In genomic region chr4:44710701-44711097, GRCm38 (mm10) we compare ENCODE assay signal across 10 mouse cellular contexts. TPM values are rescaled to one million over a fixed set of nuclear protein-coding genes. Genes with fewer than 3 reads are reported as not detected.
DNase-seq lines count a peak whose midpoint lies in the region; ATAC-seq and TF ChIP-seq lines count a peak whose summit lies in the region.
"Had no signal": no experiment of that assay in that cellular context is flagged by ENCODE, and none has a peak within 500 bp of the region (broad histone marks: within the 10 kb centered on the region; RNA-seq: fewer than 3 reads in every experiment).

No protein-coding gene starts in this region.

- no peak for ATAC-seq in midbrain, postnatal 0 days (ENCODE audit: low FRiP score)
- no peak for ATAC-seq in kidney, embryonic 15.5 days (replicated peaks; ENCODE audit: low FRiP score)
- no peak for ATAC-seq in frontal cortex, adult (ENCODE audit: low TSS enrichment)
- ATAC-seq: CD4-positive, CD25-positive, alpha-beta regulatory T cell, adult 4 months had no signal

- H3K4me1 ChIP-seq in midbrain, embryonic 10.5 days, result peaks cover 71% of the 10 kb centered on the region
- H3K4me1 ChIP-seq in midbrain, postnatal 0 days (ENCODE audit: insufficient read depth, low read length), result no peaks in the 10 kb centered on the region
- H3K4me1 ChIP-seq in kidney, embryonic 15.5 days, result peaks cover 25% of the 10 kb centered on the region

- H3K27me3 ChIP-seq in midbrain, embryonic 10.5 days (ENCODE audit: low read depth, poor library complexity, severe bottlenecking), result peaks cover 100% of the 10 kb centered on the region
- peaks cover 73% of the 10 kb centered on the region for H3K27me3 ChIP-seq in midbrain, postnatal 0 days (ENCODE audit: insufficient read depth, low read length)
- H3K27me3 ChIP-seq in kidney, embryonic 15.5 days, result peaks cover 99% of the 10 kb centered on the region

- H3K4me2 ChIP-seq in midbrain, postnatal 0 days (ENCODE audit: low read depth, low read length, poor library complexity, severe bottlenecking), result no peak overlapping the region
- peak overlapping the region; percentile 24; the same call in 1 of the 2 replicates for H3K4me2 ChIP-seq in kidney, embryonic 15.5 days
- H3K4me2 ChIP-seq: forebrain, embryonic 12.5 days had no signal

- TF ChIP-seq CTCF in gastrocnemius, adult 2 months (IDR thresholded peaks at IDR 0.05), result no peak
- no peak for TF ChIP-seq CTCF in midbrain, postnatal 0 days (IDR thresholded peaks at IDR 0.05)

- intact Hi-C loops in gastrocnemius, adult 2 months (cut with DNase I), result no loop called here

- H3K36me3 ChIP-seq in midbrain, embryonic 10.5 days, result no peaks in the 10 kb centered on the region
- H3K36me3 ChIP-seq in midbrain, postnatal 0 days (ENCODE audit: insufficient read depth, low read length), result no peaks in the 10 kb centered on the region
- no peaks in the 10 kb centered on the region for H3K36me3 ChIP-seq in kidney, embryonic 15.5 days
- H3K36me3 ChIP-seq: forebrain, embryonic 12.5 days had no signal

- H3K9ac ChIP-seq in midbrain, postnatal 0 days (replicated peaks; ENCODE audit: low read length, poor library complexity, severe bottlenecking), result no peak overlapping the region
- H3K9ac ChIP-seq in kidney, embryonic 15.5 days, result no peak overlapping the region
- H3K9ac ChIP-seq: forebrain, embryonic 12.5 days had no signal

- no peak for DNase-seq in gastrocnemius, adult 2 months
- no peak for DNase-seq in gastrocnemius, postnatal 4 days (ENCODE audit: low spot score in 2 of 2)
- peak; percentile 71 for DNase-seq in midbrain, embryonic 10.5 days (ENCODE audit: low spot score)
- DNase-seq in midbrain, postnatal 0 days (ENCODE audit: low spot score), result no peak
- peak; percentile 45 to 61 for DNase-seq in spleen, postnatal 10 days (ENCODE audit: low spot score in 2 of 2)
- DNase-seq in left cerebral cortex, adult 9 months (ENCODE audit: low spot score in 2 of 2), result no peak

- no peaks in the 10 kb centered on the region for H3K9me3 ChIP-seq in midbrain, embryonic 10.5 days (replicated peaks)
- H3K9me3 ChIP-seq in midbrain, postnatal 0 days (ENCODE audit: low read length), result no peaks in the 10 kb centered on the region
- H3K9me3 ChIP-seq in kidney, embryonic 15.5 days (replicated peaks), result no peaks in the 10 kb centered on the region
- H3K9me3 ChIP-seq: forebrain, embryonic 12.5 days had no signal

- no peak overlapping the region for H3K27ac ChIP-seq in gastrocnemius, adult 2 months
- H3K27ac ChIP-seq in midbrain, embryonic 10.5 days (replicated peaks), result peak overlapping the region; percentile 87
- H3K27ac ChIP-seq in midbrain, postnatal 0 days (ENCODE audit: low read depth, low read length), result no peak overlapping the region
- H3K27ac ChIP-seq in kidney, embryonic 15.5 days, result no peak overlapping the region
- H3K27ac ChIP-seq: forebrain, embryonic 12.5 days had no signal

- 0 out of 2 replicates have a peak overlapping the region, but pooled peaks have one; percentile 7 for H3K4me3 ChIP-seq in gastrocnemius, adult 2 months
- peak overlapping the region; percentile 66 for H3K4me3 ChIP-seq in midbrain, embryonic 10.5 days
- H3K4me3 ChIP-seq in midbrain, postnatal 0 days (ENCODE audit: low read depth, low read length), result no peak overlapping the region
- H3K4me3 ChIP-seq in kidney, embryonic 15.5 days (replicated peaks), result peak overlapping the region; percentile 19
- H3K4me3 ChIP-seq: forebrain, embryonic 12.5 days had no signal

- WGBS in midbrain, embryonic 10.5 days, result 1% methylated on average over 30 of the region's 30 CpGs
- 2% methylated on average over 30 of the region's 30 CpGs for WGBS in midbrain, postnatal 0 days
- WGBS in kidney, embryonic 15.5 days, result under 1% methylated on average over 30 of the region's 30 CpGs

RNA-seq across cellular contexts. Expression of gene Pax5, which starts 0.4 kb away (rescaled TPM):
- total RNA-seq in gastrocnemius, adult 2 months (2021), result under 1 TPM in 1 of 2 experiments, not detected in 1; 0.10 TPM
- 1 to 10 TPM in 1 of 2 experiments, under 1 TPM in 1; 0.34 to 1.4 TPM for total RNA-seq in gastrocnemius, postnatal 4 days (2021)
- polyA plus RNA-seq in midbrain, embryonic 10.5 days (2016; fragmentation: Nextera tagmentation; extraction: Ambion mirVana), result 6.3 and 9.1 TPM in 2 replicates
- 46.0 and 61.3 TPM in 2 replicates for total RNA-seq in midbrain, postnatal 0 days (2014; rRNA removed)
- polyA plus RNA-seq in midbrain, postnatal 0 days (2015; fragmentation: Nextera tagmentation; extraction: Ambion mirVana), result 3.0 and 3.4 TPM in 2 replicates
- 0.01 TPM in 1 of 2 replicates, not detected in the other for polyA plus RNA-seq in kidney, embryonic 15.5 days (2015; fragmentation: Nextera tagmentation; extraction: Ambion mirVana)

RNA-seq across cellular contexts. Expression of gene Zcchc7, which starts 45.0 kb away (rescaled TPM):
- total RNA-seq in gastrocnemius, adult 2 months (2021), result 10 to 100 TPM; 20.4 to 20.8 TPM
- 10 to 100 TPM; 22.8 to 32.0 TPM for total RNA-seq in gastrocnemius, postnatal 4 days (2021)
- polyA plus RNA-seq in midbrain, embryonic 10.5 days (2016; fragmentation: Nextera tagmentation; extraction: Ambion mirVana), result 22.4 and 23.6 TPM in 2 replicates
- total RNA-seq in midbrain, postnatal 0 days (2014; rRNA removed), result 17.3 and 23.5 TPM in 2 replicates
- polyA plus RNA-seq in midbrain, postnatal 0 days (2015; fragmentation: Nextera tagmentation; extraction: Ambion mirVana), result 25.5 and 34.5 TPM in 2 replicates
- polyA plus RNA-seq in kidney, embryonic 15.5 days (2015; fragmentation: Nextera tagmentation; extraction: Ambion mirVana), result 38.2 and 38.3 TPM in 2 replicates

Comparison
In these comparisons a context has a peak if more than half of its experiments do, and no peak if none do; other contexts are left out.
1. DNase-seq: peak in midbrain, embryonic 10.5 days (single experiment) and spleen, postnatal 10 days (2 of 2); none in gastrocnemius, adult 2 months (single experiment), gastrocnemius, postnatal 4 days (0 of 2), midbrain, postnatal 0 days (single experiment) and left cerebral cortex, adult 9 months (0 of 2).
2. RNA of gene Pax5, which starts 0.4 kb away (total RNA-seq): 46.0 to 61.3 TPM in midbrain, postnatal 0 days; 0.34 to 1.4 TPM in gastrocnemius, postnatal 4 days and 0.10 TPM in gastrocnemius, adult 2 months; every median in the first group is over 10 times any median in the second.